Mouse (Mus musculus) forebrain, embryonic 12.5 days (tissue): Measurements from ENCODE around the gene Gfpt2. TPM values are rescaled to one million over a fixed set of nuclear protein-coding genes. Genes with fewer than 3 reads are reported as not detected.
"Not testable (repeated sequence)": the region's sequence is repeated elsewhere in the genome, so short reads cannot be mapped to it uniquely, and the experiment has no call there.

Experiments used
- ATAC-seq: fragments of 200-750 bp; cut with Nextera tagmentation; 2 replicates; pipeline ENCODE4 v1.8.0; 2017; ENCODE audit warnings: moderate TSS enrichment; ENCODE audit not compliant: low FRiP score
- H3K27ac ChIP-seq: fragments of 300-500 bp; sonication (generic); 2 replicates; pipeline ENCODE4 v1.5.1; 2016; ENCODE audit warnings: mild to moderate bottlenecking
- H3K27me3 ChIP-seq: fragments of 300-500 bp; sonication (generic); 2 replicates; pipeline ENCODE4 v1.6.1; 2016; ENCODE audit warnings: mild to moderate bottlenecking
- H3K36me3 ChIP-seq: fragments of 300-500 bp; sonication (generic); replicated peaks from 2 replicates; pipeline ENCODE4 v1.6.1; 2016; ENCODE audit warnings: mild to moderate bottlenecking
- H3K4me1 ChIP-seq: fragments of 300-500 bp; sonication (generic); 2 replicates; pipeline ENCODE4 v1.6.1; 2016
- H3K4me2 ChIP-seq: fragments of 300-500 bp; sonication (generic); 2 replicates; pipeline ENCODE4 v1.6.1; 2016; ENCODE audit warnings: mild to moderate bottlenecking, moderate library complexity
- H3K4me3 ChIP-seq: fragments of 300-500 bp; sonication (generic); replicated peaks from 2 replicates; pipeline ENCODE4 v1.5.1; 2016; ENCODE audit warnings: mild to moderate bottlenecking
- H3K9ac ChIP-seq: fragments of 300-500 bp; sonication (generic); 2 replicates; pipeline ENCODE4 v1.6.1; 2016; ENCODE audit warnings: mild to moderate bottlenecking
- H3K9me3 ChIP-seq: fragments of 300-500 bp; sonication (generic); 2 replicates; pipeline ENCODE4 v1.6.1; 2016
- WGBS: fragments of 180-500 bp; shearing (Covaris S2); methylation state at CpG from one replicate; pipeline ENCODE4 v1.1.7; 2016; 5-methylcytosine and 5-hydroxymethylcytosine counted together
- polyA plus RNA-seq: library from polyadenylated mRNA; unstranded; fragments of >200 nt; fragmentation: Nextera tagmentation; extraction: Ambion mirVana; gene quantifications from 2 replicates; pipeline ENCODE4 v1.2.1, GENCODE M21; 2016

The Gfpt2 gene
- polyA plus RNA-seq, 1 experiment from 2014 or later, result 10.5 TPM

DNA sequence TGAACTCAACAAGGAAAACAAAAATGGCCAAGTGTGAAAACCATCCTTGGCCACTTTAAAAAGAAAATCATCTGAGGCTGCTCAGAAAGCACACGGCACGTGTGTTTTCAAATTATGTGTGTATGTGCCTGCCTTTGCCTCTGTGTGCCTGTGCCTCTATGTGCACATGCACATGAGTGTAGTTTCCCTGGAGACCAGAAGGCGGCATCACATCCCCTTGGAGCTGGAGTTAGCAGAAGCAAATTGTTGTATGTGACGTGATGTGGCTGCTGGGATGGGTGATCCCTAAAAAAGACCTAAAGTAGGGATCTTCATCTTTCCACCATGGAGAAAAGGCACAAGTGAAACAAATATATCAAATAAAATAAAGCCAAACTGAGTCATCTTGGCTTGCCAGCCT is 9.8 kb downstream of the Gfpt2 start:
- Histone ChIP-seq H3K27me3 (no peaks in the 10 kb centered on the region), H3K27ac (no peak overlapping the region), H3K9me3 (no peaks in the 10 kb centered on the region), H3K4me2 (no peak overlapping the region), H3K9ac (no peak overlapping the region), H3K4me3 (no peak overlapping the region), H3K36me3 (no peaks in the 10 kb centered on the region), H3K4me1 (no peaks in the 10 kb centered on the region)
- ATAC-seq, result no peak
- WGBS, result 94% methylated on average over 4 of the region's 4 CpGs

DNA sequence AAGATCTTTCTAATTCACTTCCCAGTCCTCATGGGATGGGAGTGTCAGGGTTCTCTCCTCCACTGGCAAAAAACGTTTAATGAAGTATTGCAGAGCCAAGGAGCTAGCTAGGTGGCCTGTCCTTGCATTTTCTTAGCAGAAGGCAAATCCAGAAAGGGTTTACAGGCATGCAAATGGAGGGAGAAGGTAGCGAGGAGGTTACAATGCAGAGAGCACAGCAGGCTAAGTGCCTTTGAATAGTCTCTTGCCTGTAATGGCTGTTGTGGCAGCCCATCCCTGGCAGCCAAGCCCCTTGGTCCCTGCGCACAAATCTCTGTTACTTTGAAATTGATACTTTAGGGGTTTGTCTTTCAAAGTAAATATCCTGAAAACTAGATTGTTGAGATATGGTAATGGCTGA is 12.2 kb downstream of the Gfpt2 start:
- no peaks in the 10 kb centered on the region; the same call in 1 of the 2 replicates for H3K36me3 ChIP-seq
- H3K27me3 ChIP-seq, result no peaks in the 10 kb centered on the region
- H3K4me2 ChIP-seq, result no peak overlapping the region
- no peak overlapping the region for H3K4me3 ChIP-seq
- no peak overlapping the region for H3K27ac ChIP-seq
- 15% methylated on average over 3 of the region's 3 CpGs for WGBS
- no peak for ATAC-seq
- no peaks in the 10 kb centered on the region for H3K9me3 ChIP-seq
- no peaks in the 10 kb centered on the region for H3K4me1 ChIP-seq
- H3K9ac ChIP-seq, result no peak overlapping the region

DNA sequence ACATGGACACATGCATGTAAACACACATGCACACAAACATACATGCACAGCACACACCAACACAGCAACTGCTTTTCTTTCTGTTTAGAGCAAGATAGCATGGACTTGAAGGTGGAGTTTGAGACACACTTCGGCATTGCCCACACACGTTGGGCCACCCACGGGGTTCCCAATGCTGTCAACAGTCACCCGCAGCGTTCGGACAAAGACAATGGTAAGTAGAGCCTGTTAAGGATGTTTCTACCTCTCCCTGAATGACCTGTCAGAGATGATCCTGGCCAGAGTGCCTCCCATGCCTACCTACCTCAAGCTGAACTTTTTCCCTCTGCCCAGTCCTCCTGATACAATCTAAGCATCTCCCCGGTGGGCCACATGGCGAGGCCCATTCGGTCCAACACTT is 15.0 kb downstream of the Gfpt2 start:
- ATAC-seq, result no peak
- H3K4me2 ChIP-seq, result no peak overlapping the region
- H3K36me3 ChIP-seq, result no peaks in the 10 kb centered on the region; the same call in 1 of the 2 replicates
- H3K4me3 ChIP-seq, result no peak overlapping the region
- H3K9ac ChIP-seq, result no peak overlapping the region
- H3K9me3 ChIP-seq, result no peaks in the 10 kb centered on the region
- H3K4me1 ChIP-seq, result no peaks in the 10 kb centered on the region
- H3K27me3 ChIP-seq, result no peaks in the 10 kb centered on the region
- 92% methylated on average over 9 of the region's 9 CpGs for WGBS
- H3K27ac ChIP-seq, result no peak overlapping the region

DNA sequence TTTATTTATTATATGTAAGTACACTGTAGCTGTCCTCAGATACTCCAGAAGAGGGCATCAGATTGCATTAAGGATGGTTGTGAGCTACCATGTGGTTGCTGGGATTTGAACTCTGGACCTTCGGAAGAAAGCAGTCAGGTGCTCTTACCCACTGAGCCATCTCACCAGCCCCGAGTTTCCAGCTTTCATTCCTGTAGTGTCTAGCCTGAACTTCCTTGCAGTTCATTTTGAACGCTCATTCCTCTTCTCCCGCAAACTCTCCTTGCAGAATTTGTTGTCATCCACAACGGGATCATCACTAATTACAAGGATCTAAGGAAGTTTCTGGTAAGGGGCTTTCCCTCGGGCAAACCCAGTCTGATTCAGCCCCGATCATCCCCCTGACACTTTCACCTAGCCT is 16.7 kb downstream of the Gfpt2 start:
- not testable (repeated sequence) for H3K4me3 ChIP-seq, H3K36me3 ChIP-seq, H3K9ac ChIP-seq, H3K4me2 ChIP-seq, ATAC-seq, H3K27ac ChIP-seq, H3K4me1 ChIP-seq, H3K27me3 ChIP-seq, H3K9me3 ChIP-seq
- WGBS, result 88% methylated on average over 7 of the region's 7 CpGs

- no peak overlapping the region for H3K9ac ChIP-seq
- H3K27ac ChIP-seq, result no peak overlapping the region
- H3K36me3 ChIP-seq, result no peaks in the 10 kb centered on the region; the same call in 1 of the 2 replicates
- H3K4me1 ChIP-seq, result no peaks in the 10 kb centered on the region
- WGBS, result 92% methylated on average over 8 of the region's 8 CpGs
- no peak for ATAC-seq
- H3K4me3 ChIP-seq, result no peak overlapping the region
- H3K27me3 ChIP-seq, result no peaks in the 10 kb centered on the region
- H3K4me2 ChIP-seq, result no peak overlapping the region
- H3K9me3 ChIP-seq, result no peaks in the 10 kb centered on the region
These were observed 17.1 kb downstream of the Gfpt2 start for GRCm38 (mm10) chr11:49811099-49811541.

DNA sequence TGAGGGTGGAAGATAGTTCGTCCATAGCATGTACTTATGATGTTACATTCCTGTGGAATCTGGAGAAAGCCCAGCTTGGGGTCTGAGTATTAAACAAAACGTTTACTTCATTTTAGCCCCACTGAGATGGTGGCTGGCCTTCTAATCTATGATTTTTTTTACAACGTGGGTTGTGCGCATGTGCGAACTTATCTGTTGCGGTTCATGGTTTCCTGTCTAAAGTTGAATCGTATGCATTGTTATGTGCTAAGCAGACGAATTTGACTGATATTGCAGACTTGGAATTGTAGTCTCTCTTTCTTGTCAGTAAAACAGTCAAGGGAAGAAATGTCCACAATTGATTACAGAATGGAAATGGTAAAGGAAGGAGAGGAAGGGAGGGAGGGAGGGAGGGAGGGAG is 17.9 kb downstream of the Gfpt2 start:
- Histone ChIP-seq H3K4me1 (no peaks in the 10 kb centered on the region), H3K9ac (no peak overlapping the region), H3K4me2 (no peak overlapping the region), H3K36me3 (no peaks in the 10 kb centered on the region; the same call in 1 of the 2 replicates), H3K27me3 (no peaks in the 10 kb centered on the region), H3K9me3 (no peaks in the 10 kb centered on the region), H3K4me3 (no peak overlapping the region), H3K27ac (no peak overlapping the region)
- no peak for ATAC-seq
- WGBS, result 91% methylated on average over 8 of the region's 8 CpGs

DNA sequence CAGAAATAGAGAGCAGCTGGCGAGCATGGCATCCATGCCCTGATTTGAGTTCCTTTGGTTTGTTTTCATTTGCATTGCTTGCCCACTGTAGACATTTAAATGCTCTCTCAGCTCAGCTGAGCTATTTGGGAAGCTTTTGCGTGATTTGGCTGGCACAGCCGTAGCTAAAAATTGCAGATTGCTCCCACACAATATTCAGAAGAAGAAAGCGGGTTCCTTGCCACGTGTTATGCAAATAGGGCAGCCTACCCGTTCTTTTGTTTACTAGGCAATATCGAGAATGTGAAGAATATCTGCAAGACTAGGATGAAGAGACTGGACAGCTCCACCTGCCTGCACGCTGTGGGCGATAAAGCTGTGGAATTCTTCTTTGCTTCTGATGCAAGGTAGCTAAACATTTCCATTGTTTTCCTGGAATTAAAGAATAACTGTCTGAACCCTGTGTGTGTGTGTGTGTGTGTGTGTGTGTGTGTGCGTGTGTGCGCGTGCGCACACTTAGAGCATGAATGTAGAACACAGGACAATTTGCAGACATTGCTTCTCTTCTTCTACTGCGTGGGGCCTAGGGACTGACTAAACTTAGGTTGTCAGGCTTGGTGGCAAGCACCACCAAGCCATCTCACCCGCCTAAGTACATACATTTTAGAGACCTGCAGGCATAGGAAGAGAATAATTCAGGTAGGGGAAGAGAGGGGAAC is 25.0 kb downstream of the Gfpt2 start:
- Histone ChIP-seq H3K27ac (no peak overlapping the region), H3K36me3 (peaks cover 9% of the 10 kb centered on the region; the same call in 1 of the 2 replicates), H3K4me3 (no peak overlapping the region), H3K9ac (no peak overlapping the region), H3K27me3 (no peaks in the 10 kb centered on the region), H3K9me3 (no peaks in the 10 kb centered on the region), H3K4me2 (no peak overlapping the region), H3K4me1 (no peaks in the 10 kb centered on the region)
- WGBS, result 84% methylated on average over 15 of the region's 15 CpGs
- no peak for ATAC-seq

- H3K4me2 ChIP-seq, result no peak overlapping the region
- no peak for ATAC-seq
- 87% methylated on average over 7 of the region's 7 CpGs for WGBS
These were observed 25.7 kb downstream of the Gfpt2 start for GRCm38 (mm10) chr11:49819676-49820075.

DNA sequence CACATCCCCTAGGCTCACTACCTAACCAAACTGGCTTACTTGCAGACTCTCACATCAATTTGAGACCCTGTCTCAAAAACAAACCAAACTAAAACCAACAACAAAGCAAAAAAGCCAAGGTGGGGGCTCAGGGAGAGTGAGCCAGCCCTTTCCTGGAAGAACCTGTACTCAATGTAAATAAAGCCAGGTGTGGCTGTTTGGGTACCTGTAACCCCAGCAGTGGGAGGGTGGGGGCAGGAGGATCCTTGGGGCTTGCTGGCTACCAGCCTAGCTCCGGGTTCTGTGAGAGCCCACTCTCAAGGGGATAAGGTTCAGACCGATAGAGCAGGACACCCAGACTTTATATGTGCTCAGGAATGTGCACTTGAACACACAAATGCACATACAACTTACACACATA is 26.9 kb downstream of the Gfpt2 start:
- no peak overlapping the region for H3K27ac ChIP-seq
- H3K27me3 ChIP-seq, result no peaks in the 10 kb centered on the region
- no peak overlapping the region for H3K4me3 ChIP-seq
- no peak for ATAC-seq
- no peaks in the 10 kb centered on the region for H3K4me1 ChIP-seq
- H3K9ac ChIP-seq, result no peak overlapping the region
- 95% methylated on average over 2 of the region's 2 CpGs for WGBS
- H3K36me3 ChIP-seq, result peaks cover 19% of the 10 kb centered on the region; the same call in 1 of the 2 replicates
- no peaks in the 10 kb centered on the region for H3K9me3 ChIP-seq
- H3K4me2 ChIP-seq, result no peak overlapping the region

More at GRCm38 (mm10) chr11:49819676-49820075, 25.7 kb downstream of the Gfpt2 start:
- no peak overlapping the region for H3K9ac ChIP-seq
- H3K4me3 ChIP-seq, result no peak overlapping the region
- no peak overlapping the region for H3K27ac ChIP-seq
- peaks cover 16% of the 10 kb centered on the region; the same call in 1 of the 2 replicates for H3K36me3 ChIP-seq
- H3K27me3 ChIP-seq, result no peaks in the 10 kb centered on the region
- no peaks in the 10 kb centered on the region for H3K9me3 ChIP-seq
- H3K4me1 ChIP-seq, result no peaks in the 10 kb centered on the region

GRCm38 (mm10) chr11:49821546-49821945 is 27.6 kb downstream of the Gfpt2 start:
- Histone ChIP-seq H3K36me3 (peaks cover 19% of the 10 kb centered on the region; the same call in 1 of the 2 replicates), H3K9ac (no peak overlapping the region), H3K9me3 (no peaks in the 10 kb centered on the region), H3K27me3 (no peaks in the 10 kb centered on the region), H3K27ac (no peak overlapping the region), H3K4me3 (no peak overlapping the region), H3K4me2 (no peak overlapping the region), H3K4me1 (no peaks in the 10 kb centered on the region)
- 89% methylated on average over 2 of the region's 2 CpGs for WGBS
- ATAC-seq, result no peak

- Histone ChIP-seq H3K9me3 (no peaks in the 10 kb centered on the region), H3K4me3 (no peak overlapping the region), H3K9ac (no peak overlapping the region), H3K36me3 (peaks cover 19% of the 10 kb centered on the region; the same call in 1 of the 2 replicates), H3K27me3 (no peaks in the 10 kb centered on the region), H3K4me1 (no peaks in the 10 kb centered on the region), H3K27ac (no peak overlapping the region), H3K4me2 (no peak overlapping the region)
- ATAC-seq, result no peak
- 93% methylated on average over 2 of the region's 2 CpGs for WGBS
These were observed 28.4 kb downstream of the Gfpt2 start for GRCm38 (mm10) chr11:49822337-49822736.

- peaks cover 19% of the 10 kb centered on the region; the same call in 1 of the 2 replicates for H3K36me3 ChIP-seq
- WGBS, result 49% methylated on average over 2 of the region's 2 CpGs
- H3K27me3 ChIP-seq, result no peaks in the 10 kb centered on the region
- H3K4me2 ChIP-seq, result no peak overlapping the region
- no peaks in the 10 kb centered on the region for H3K4me1 ChIP-seq
- no peak overlapping the region for H3K4me3 ChIP-seq
- H3K27ac ChIP-seq, result no peak overlapping the region
- no peak for ATAC-seq
- no peaks in the 10 kb centered on the region for H3K9me3 ChIP-seq
- no peak overlapping the region for H3K9ac ChIP-seq
These were observed 30.9 kb downstream of the Gfpt2 start for GRCm38 (mm10) chr11:49824896-49825295.

- ATAC-seq, result no peak
- no peak overlapping the region for H3K9ac ChIP-seq
- no peak overlapping the region for H3K4me2 ChIP-seq
- no peaks in the 10 kb centered on the region for H3K27me3 ChIP-seq
- H3K4me1 ChIP-seq, result no peaks in the 10 kb centered on the region
- H3K4me3 ChIP-seq, result no peak overlapping the region
- H3K27ac ChIP-seq, result no peak overlapping the region
- 34% methylated on average over 6 of the region's 6 CpGs for WGBS
- H3K9me3 ChIP-seq, result no peaks in the 10 kb centered on the region
- peaks cover 19% of the 10 kb centered on the region for H3K36me3 ChIP-seq
These were observed 33.3 kb downstream of the Gfpt2 start for GRCm38 (mm10) chr11:49827243-49827642.
